ENCODE assay signal across 8 mouse cellular contexts in the genomic region with DNA sequence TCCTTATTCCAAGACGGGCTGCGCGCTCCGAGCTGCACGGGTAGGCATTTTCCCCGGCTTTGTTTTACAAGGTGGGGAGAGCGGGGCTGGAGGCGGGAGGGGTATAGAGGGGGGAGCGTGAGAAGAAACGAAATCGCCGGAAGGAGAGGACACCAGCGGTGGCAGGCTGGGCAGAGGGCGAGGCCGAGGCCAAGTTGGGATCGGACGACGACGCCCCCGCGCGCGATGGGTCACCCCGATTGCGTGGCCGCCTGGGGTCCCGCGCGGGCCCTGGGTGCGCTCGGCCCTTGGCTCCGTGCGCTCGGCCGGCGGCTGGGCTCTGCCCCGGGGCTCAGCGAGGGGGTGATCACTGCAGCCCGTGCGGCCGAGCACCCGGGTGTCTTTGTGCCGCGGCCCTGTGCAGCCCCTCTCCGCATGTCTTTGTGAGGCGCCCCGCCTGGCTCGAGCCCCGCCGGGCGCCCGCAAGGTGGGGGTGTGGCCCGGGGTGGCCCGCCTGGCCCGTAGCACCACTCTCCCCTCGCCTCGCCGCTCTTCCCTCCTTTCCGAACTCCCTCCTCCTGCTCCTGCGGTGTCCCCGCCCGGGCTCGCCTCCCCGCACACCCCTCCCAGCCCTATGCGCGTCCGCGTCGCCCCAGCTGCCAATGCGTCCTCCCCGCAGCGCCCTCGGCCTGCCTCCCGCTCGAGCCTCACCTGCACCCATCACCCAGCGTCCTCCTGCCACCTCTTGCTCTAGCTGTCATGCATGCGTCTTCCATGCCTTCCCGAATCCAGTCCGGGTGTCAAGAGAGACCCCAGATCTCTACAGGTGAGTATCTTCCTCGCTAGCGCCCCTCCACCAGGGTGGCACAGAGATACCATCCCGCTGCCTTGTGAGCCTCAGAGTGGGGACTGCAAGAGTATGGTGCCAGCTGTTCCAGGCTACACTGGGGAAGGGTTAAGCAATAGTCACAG. TPM values are rescaled to one million over a fixed set of nuclear protein-coding genes. Genes with fewer than 3 reads are reported as not detected.
DNase-seq lines count a peak whose midpoint lies in the region; ATAC-seq lines count a peak whose summit lies in the region.

No protein-coding gene starts in this region.

- H3K4me3 ChIP-seq in embryonic facial prominence, embryonic 13.5 days = peak overlapping the region; percentile 73
- peak overlapping the region; percentile 41 to 64 for H3K4me3 ChIP-seq in heart, embryonic 14.5 days (ENCODE audit: control insufficient read depth in 1 of 2, insufficient read depth in 1 of 2, low read depth in 1 of 2, low read length in 2 of 2)
- peak overlapping the region; percentile 64 for H3K4me3 ChIP-seq in lung, embryonic 15.5 days

- 1% methylated on average over 78 of the region's 82 CpGs for WGBS in embryonic facial prominence, embryonic 13.5 days
- 2% methylated on average over 69 of the region's 82 CpGs for WGBS in heart, embryonic 14.5 days
- 1% methylated on average over 64 of the region's 82 CpGs for WGBS in lung, embryonic 15.5 days

- peaks cover 36% of the 10 kb centered on the region; the same call in 1 of the 2 replicates for H3K27me3 ChIP-seq in embryonic facial prominence, embryonic 13.5 days
- peaks cover 31% of the 10 kb centered on the region for H3K27me3 ChIP-seq in heart, embryonic 14.5 days (ENCODE audit: control insufficient read depth, insufficient read depth, low read length)
- peaks cover 25% of the 10 kb centered on the region for H3K27me3 ChIP-seq in lung, embryonic 15.5 days

- peak; percentile 72 for ATAC-seq in embryonic facial prominence, embryonic 13.5 days (ENCODE audit: insufficient number of reproducible peaks, insufficient read depth, low FRiP score, low TSS enrichment, low read depth)
- peak; percentile 46; the same call in 1 of the 2 replicates for ATAC-seq in heart, embryonic 14.5 days (ENCODE audit: insufficient number of reproducible peaks, insufficient read depth, low FRiP score, low read depth)
- ATAC-seq in lung, embryonic 15.5 days (ENCODE audit: borderline replicate concordance, extremely low read depth, low FRiP score, low TSS enrichment) = peak; percentile 69

- H3K4me2 ChIP-seq in embryonic facial prominence, embryonic 13.5 days = peak overlapping the region; percentile 96
- peak overlapping the region; percentile 100 for H3K4me2 ChIP-seq in heart, embryonic 14.5 days (ENCODE audit: low read length)
- peak overlapping the region; percentile 99 for H3K4me2 ChIP-seq in lung, embryonic 15.5 days

- H3K36me3 ChIP-seq in embryonic facial prominence, embryonic 13.5 days = no peaks in the 10 kb centered on the region
- no peaks in the 10 kb centered on the region for H3K36me3 ChIP-seq in heart, embryonic 14.5 days (ENCODE audit: control insufficient read depth, insufficient read depth, low read length)
- H3K36me3 ChIP-seq in lung, embryonic 15.5 days = no peaks in the 10 kb centered on the region

- H3K9ac ChIP-seq in embryonic facial prominence, embryonic 13.5 days = peak overlapping the region; percentile 82
- peak overlapping the region; percentile 73 for H3K9ac ChIP-seq in heart, embryonic 14.5 days (ENCODE audit: low read length)
- peak overlapping the region; percentile 66 for H3K9ac ChIP-seq in lung, embryonic 15.5 days

- peaks cover 10% of the 10 kb centered on the region for H3K4me1 ChIP-seq in embryonic facial prominence, embryonic 13.5 days
- peaks cover 4 to 10% of the 10 kb centered on the region in 2 experiments; a peak in 2 of 4 replicates for H3K4me1 ChIP-seq in heart, embryonic 14.5 days (ENCODE audit: control insufficient read depth in 2 of 2, insufficient read depth in 2 of 2, low read length in 2 of 2)
- H3K4me1 ChIP-seq in lung, embryonic 15.5 days = peaks cover 25% of the 10 kb centered on the region

- peak; percentile 7 for DNase-seq in 3134 (ENCODE audit: extremely low read depth, insufficient read length, low spot score)
- peak; percentile 33 for DNase-seq in ZHBTc4 (ENCODE audit: low read depth, low spot score)
- peak; percentile 22 for DNase-seq in layer of hippocampus, adult 9-11 months
- peak; percentile 58 for DNase-seq in right cerebral cortex, adult 18-20 months
- DNase-seq in thymus, postnatal 0 days (ENCODE audit: low spot score) = no peak

- no peak overlapping the region for H3K27ac ChIP-seq in embryonic facial prominence, embryonic 13.5 days
- no peak overlapping the region for H3K27ac ChIP-seq in heart, embryonic 14.5 days (replicated peaks in 1 of 2; ENCODE audit: control insufficient read depth in 1 of 2, insufficient read depth in 1 of 2, low read depth in 2 of 2, low read length in 2 of 2)
- no peak overlapping the region for H3K27ac ChIP-seq in lung, embryonic 15.5 days

- H3K9me3 ChIP-seq in embryonic facial prominence, embryonic 13.5 days = no peaks in the 10 kb centered on the region
- no peaks in the 10 kb centered on the region for H3K9me3 ChIP-seq in heart, embryonic 14.5 days (ENCODE audit: control insufficient read depth, low read length)
- H3K9me3 ChIP-seq in lung, embryonic 15.5 days = no peaks in the 10 kb centered on the region

RNA-seq across cellular contexts. Expression of a gene that starts 58.5 kb away (rescaled TPM):
- polyA plus RNA-seq in embryonic facial prominence, embryonic 13.5 days (2015; fragmentation: Nextera tagmentation; extraction: Ambion mirVana) = 9.3 and 9.5 TPM in 2 replicates
- 0.16 and 0.32 TPM in 2 replicates for polyA plus RNA-seq in heart, embryonic 14.5 days (2014; fragmentation: Nextera tagmentation; extraction: Ambion mirVana)
- 4.5 and 5.6 TPM in 2 replicates for polyA plus RNA-seq in lung, embryonic 15.5 days (2015; fragmentation: Nextera tagmentation; extraction: Ambion mirVana)
- polyA plus RNA-seq in thymus, postnatal 0 days (2015; fragmentation: Nextera tagmentation; extraction: Ambion mirVana) = 4.6 and 5.3 TPM in 2 replicates
